Mouse (Mus musculus) forebrain, embryonic 10.5 days (tissue): ENCODE results near the gene Cd276. TPM values are rescaled to one million over a fixed set of nuclear protein-coding genes. Genes with fewer than 3 reads are reported as not detected.
A peak's percentile ranks its signal among the peaks of the same experiment; 100 is the strongest.
"Not testable (repeated sequence)": the region's sequence is repeated elsewhere in the genome, so short reads cannot be mapped to it uniquely, and the experiment has no call there.

ENCODE experiments used
- DNase-seq: peaks from one replicate; pipeline ENCODE4 v3.0.0-alpha.2; 2017; ENCODE audit warnings: low spot score; ENCODE audit errors: extremely low spot score
- H3K27ac ChIP-seq: fragments of 300-500 bp; sonication (generic); 2 replicates; pipeline ENCODE4 v1.5.1; 2016; ENCODE audit warnings: mild to moderate bottlenecking
- H3K27me3 ChIP-seq: fragments of 300-500 bp; sonication (generic); 2 replicates; pipeline ENCODE4 v1.6.1; 2016; ENCODE audit warnings: mild to moderate bottlenecking; ENCODE audit not compliant: poor library complexity, severe bottlenecking
- H3K36me3 ChIP-seq: fragments of 300-500 bp; sonication (generic); replicated peaks from 2 replicates; pipeline ENCODE4 v1.6.1; 2016; ENCODE audit warnings: mild to moderate bottlenecking, moderate library complexity
- H3K4me1 ChIP-seq: fragments of 300-500 bp; sonication (generic); 2 replicates; pipeline ENCODE4 v1.6.1; 2016
- H3K4me3 ChIP-seq: fragments of 300-500 bp; sonication (generic); 2 replicates; pipeline ENCODE4 v1.5.1; 2016; ENCODE audit warnings: mild to moderate bottlenecking, moderate library complexity
- H3K9me3 ChIP-seq: fragments of 300-500 bp; sonication (generic); 2 replicates; pipeline ENCODE4 v1.6.1; 2016; ENCODE audit warnings: mild to moderate bottlenecking, moderate library complexity
- WGBS: fragments of 180-500 bp; shearing (Covaris S2); methylation state at CpG from one replicate; pipeline ENCODE4 v1.1.7; 2016; 5-methylcytosine and 5-hydroxymethylcytosine counted together
- polyA plus RNA-seq: library from polyadenylated mRNA; unstranded; fragments of >200 nt; fragmentation: Nextera tagmentation; extraction: Ambion mirVana; gene quantifications from 2 replicates; pipeline ENCODE4 v1.2.1, GENCODE M21; 2016

Gene Cd276
- polyA plus RNA-seq, 1 experiment from 2014 or later: 31.7 TPM

GRCm38 (mm10) chr9:58565945-58566344 lies 10.7 kb upstream of the Cd276 start:
- H3K4me3 ChIP-seq, H3K27ac ChIP-seq: not testable (repeated sequence)
- 81% methylated on average over 3 of the region's 3 CpGs for WGBS

GRCm38 (mm10) chr9:58560211-58560610 lies 5.0 kb upstream of the Cd276 start:
- Histone ChIP-seq H3K4me1 (peaks cover 15% of the 10 kb centered on the region), H3K27ac (no peak overlapping the region), H3K9me3 (no peaks in the 10 kb centered on the region), H3K4me3 (no peak overlapping the region), H3K36me3 (no peaks in the 10 kb centered on the region), H3K27me3 (peaks cover 4% of the 10 kb centered on the region; the same call in 1 of the 2 replicates)
- 80% methylated on average over 3 of the region's 3 CpGs for WGBS
- DNase-seq: no peak

More at GRCm38 (mm10) chr9:58565945-58566344, 10.7 kb upstream of the Cd276 start:
- H3K9me3 ChIP-seq, H3K36me3 ChIP-seq, H3K4me1 ChIP-seq, DNase-seq, H3K27me3 ChIP-seq: not testable (repeated sequence)

GRCm38 (mm10) chr9:58557457-58558455 lies 2.5 kb upstream of the Cd276 start:
- Histone ChIP-seq H3K27me3 (peaks cover 4% of the 10 kb centered on the region; the same call in 1 of the 2 replicates), H3K36me3 (no peaks in the 10 kb centered on the region), H3K27ac (no peak overlapping the region), H3K9me3 (no peaks in the 10 kb centered on the region), H3K4me3 (no peak overlapping the region), H3K4me1 (peaks cover 36% of the 10 kb centered on the region)
- DNase-seq: no peak
- WGBS: 86% methylated on average over 3 of the region's 3 CpGs

- no peak for DNase-seq
Measured at GRCm38 (mm10) chr9:58556627-58557026, 1.4 kb upstream of the Cd276 start.

GRCm38 (mm10) chr9:58555685-58556414 lies 613 bp upstream of the Cd276 start:
- Histone ChIP-seq H3K9me3 (no peaks in the 10 kb centered on the region), H3K27me3 (peaks cover 4% of the 10 kb centered on the region; the same call in 1 of the 2 replicates), H3K27ac (peak overlapping the region; percentile 97), H3K4me3 (peak overlapping the region; percentile 90), H3K36me3 (no peaks in the 10 kb centered on the region), H3K4me1 (peaks cover 45% of the 10 kb centered on the region)
- WGBS: 28% methylated on average over 9 of the region's 9 CpGs
- DNase-seq: no peak

More at GRCm38 (mm10) chr9:58556627-58557026, 1.4 kb upstream of the Cd276 start:
- Histone ChIP-seq H3K36me3 (no peaks in the 10 kb centered on the region), H3K4me1 (peaks cover 45% of the 10 kb centered on the region), H3K27me3 (peaks cover 4% of the 10 kb centered on the region; the same call in 1 of the 2 replicates), H3K27ac (no peak overlapping the region), H3K9me3 (no peaks in the 10 kb centered on the region), H3K4me3 (no peak overlapping the region)
- 50% methylated on average over 7 of the region's 7 CpGs for WGBS

- Histone ChIP-seq H3K9me3 (no peaks in the 10 kb centered on the region), H3K27ac (peak overlapping the region; percentile 97), H3K4me1 (peaks cover 48% of the 10 kb centered on the region), H3K36me3 (no peaks in the 10 kb centered on the region), H3K4me3 (peak overlapping the region; percentile 90), H3K27me3 (peaks cover 4% of the 10 kb centered on the region; the same call in 1 of the 2 replicates)
- WGBS: 14% methylated on average over 23 of the region's 23 CpGs
- DNase-seq: peak; percentile 46
Measured at GRCm38 (mm10) chr9:58554056-58554907, 955 bp downstream of the Cd276 start.

- Histone ChIP-seq H3K27ac (no peak overlapping the region), H3K4me3 (no peak overlapping the region), H3K27me3 (peaks cover 4% of the 10 kb centered on the region; the same call in 1 of the 2 replicates), H3K36me3 (no peaks in the 10 kb centered on the region), H3K9me3 (no peaks in the 10 kb centered on the region), H3K4me1 (peaks cover 64% of the 10 kb centered on the region)
- DNase-seq: no peak
- 90% methylated on average over 9 of the region's 9 CpGs for WGBS
Measured at GRCm38 (mm10) chr9:58552083-58552482, 3.2 kb downstream of the Cd276 start.

GRCm38 (mm10) chr9:58550928-58551327 lies 4.3 kb downstream of the Cd276 start:
- no peak for DNase-seq
- 94% methylated on average over 6 of the region's 6 CpGs for WGBS
- Histone ChIP-seq H3K9me3 (no peaks in the 10 kb centered on the region), H3K27me3 (no peaks in the 10 kb centered on the region), H3K27ac (no peak overlapping the region), H3K4me1 (peaks cover 59% of the 10 kb centered on the region), H3K36me3 (no peaks in the 10 kb centered on the region), H3K4me3 (no peak overlapping the region)

- Histone ChIP-seq H3K4me3 (no peak overlapping the region), H3K27ac (no peak overlapping the region), H3K4me1 (peaks cover 51% of the 10 kb centered on the region), H3K9me3 (no peaks in the 10 kb centered on the region), H3K36me3 (no peaks in the 10 kb centered on the region), H3K27me3 (no peaks in the 10 kb centered on the region)
- no peak for DNase-seq
- 78% methylated on average over 3 of the region's 3 CpGs for WGBS
Measured at GRCm38 (mm10) chr9:58549694-58550093, 5.5 kb downstream of the Cd276 start.

GRCm38 (mm10) chr9:58548897-58549296 lies 6.3 kb downstream of the Cd276 start:
- Histone ChIP-seq H3K9me3 (no peaks in the 10 kb centered on the region), H3K4me3 (no peak overlapping the region), H3K36me3 (no peaks in the 10 kb centered on the region), H3K27ac (no peak overlapping the region), H3K27me3 (no peaks in the 10 kb centered on the region), H3K4me1 (peaks cover 43% of the 10 kb centered on the region)
- DNase-seq: no peak
- 52% methylated on average over 4 of the region's 4 CpGs for WGBS

- Histone ChIP-seq H3K36me3 (no peaks in the 10 kb centered on the region), H3K4me3 (no peak overlapping the region), H3K27ac (no peak overlapping the region), H3K9me3 (no peaks in the 10 kb centered on the region), H3K4me1 (peaks cover 26% of the 10 kb centered on the region), H3K27me3 (no peaks in the 10 kb centered on the region)
- WGBS: 89% methylated on average over 11 of the region's 11 CpGs
- DNase-seq: no peak
Measured at GRCm38 (mm10) chr9:58546630-58547360, 8.4 kb downstream of the Cd276 start.
